Mouse (Mus musculus) neural tube, embryonic 10.5 days (tissue): ENCODE data around the gene Klk13.
A peak's percentile ranks its signal among the peaks of the same experiment; 100 is the strongest.

ENCODE experiments used
- DNase-seq: peaks from one replicate; pipeline ENCODE4 v3.0.0-alpha.2; 2017; ENCODE audit warnings: low spot score; ENCODE audit errors: extremely low spot score

The Klk13 gene

DNA sequence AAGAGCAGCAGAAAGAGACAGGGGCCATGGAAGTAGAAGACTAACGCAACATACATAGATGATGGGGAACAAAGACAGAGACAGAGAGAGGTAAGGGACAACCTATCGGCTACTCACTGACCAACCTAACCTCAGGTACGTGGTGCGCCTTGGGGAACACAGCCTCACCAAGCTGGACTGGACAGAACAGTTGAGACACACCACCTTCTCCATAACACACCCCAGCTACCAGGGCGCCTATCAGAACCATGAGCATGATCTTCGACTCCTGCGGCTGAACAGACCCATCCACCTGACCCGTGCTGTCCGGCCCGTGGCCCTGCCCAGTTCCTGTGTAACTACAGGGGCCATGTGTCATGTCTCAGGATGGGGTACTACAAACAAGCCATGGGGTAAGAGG, 58.3 kb downstream of the Klk13 start:
- peak; percentile 1 for DNase-seq

GRCm38 (mm10) chr7:43771916-43772315, 59.5 kb downstream of the Klk13 start:
- DNase-seq, result peak; percentile 6

- DNase-seq, result peak; percentile 6
These were observed 60.5 kb downstream of the Klk13 start for GRCm38 (mm10) chr7:43772901-43773300.

GRCm38 (mm10) chr7:43774364-43774763, 62.0 kb downstream of the Klk13 start, which contains the start of gene Klk11:
Gene Klk11 (plus strand): TSS chr7:43774604.
- peak; percentile 11 for DNase-seq

DNA sequence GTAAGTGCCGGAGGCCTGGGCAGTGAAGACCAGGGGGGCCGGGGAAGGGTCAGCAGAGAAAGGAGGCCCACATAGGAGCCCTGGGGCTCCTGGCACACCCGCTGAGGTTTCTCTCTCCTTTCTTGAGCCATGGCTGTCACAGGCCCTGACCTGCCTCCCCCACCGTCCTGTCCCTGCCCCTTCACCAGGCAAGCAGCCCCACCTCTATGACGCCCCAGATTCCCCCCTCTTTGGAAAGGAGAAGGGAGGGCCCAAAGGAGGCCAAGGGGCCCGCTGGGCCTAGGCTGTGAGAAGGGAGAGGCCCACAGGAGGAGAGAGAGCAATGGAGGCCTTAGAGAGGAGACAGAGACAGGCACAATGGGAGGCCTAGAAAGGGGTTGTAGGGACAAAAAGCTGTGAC, 62.4 kb downstream of the Klk13 start:
- DNase-seq, result peak; percentile 12

GRCm38 (mm10) chr7:43775311-43776057, 63.1 kb downstream of the Klk13 start:
- peak; percentile 10 for DNase-seq

DNA sequence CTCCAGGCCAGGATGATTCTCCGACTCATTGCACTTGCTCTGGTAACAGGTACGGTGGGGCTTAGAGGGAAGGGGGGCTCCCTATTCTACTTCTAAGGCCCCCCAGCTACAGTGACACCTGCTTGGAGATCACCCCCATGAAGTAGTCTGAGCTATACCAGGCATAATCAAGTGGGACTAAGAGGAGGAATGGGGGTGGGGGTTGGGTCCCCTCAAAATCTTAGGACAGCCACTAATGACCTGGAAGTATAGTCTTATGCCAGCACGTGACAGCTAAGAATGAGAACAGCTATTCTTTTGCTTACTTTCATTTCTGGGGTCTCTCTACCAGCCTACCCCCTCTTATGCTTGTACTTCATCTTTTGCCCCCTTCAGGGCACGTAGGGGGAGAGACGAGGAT, 64.1 kb downstream of the Klk13 start:
- DNase-seq, result no peak
